Mouse (Mus musculus) urinary bladder, postnatal 10 days (tissue): Measurements from ENCODE around the gene Coro2a.
"Not testable (repeated sequence)": the region's sequence is repeated elsewhere in the genome, so short reads cannot be mapped to it uniquely, and the experiment has no call there.

Source experiments
- DNase-seq: peaks from one replicate; pipeline ENCODE4 v3.0.0; 2022; ENCODE audit warnings: low spot score

Gene Coro2a

GRCm38 (mm10) chr4:46584536-46584935 is 17.5 kb downstream of the Coro2a start:
- not testable (repeated sequence) for DNase-seq

GRCm38 (mm10) chr4:46584084-46584483 is 17.9 kb downstream of the Coro2a start:
- not testable (repeated sequence) for DNase-seq

- not testable (repeated sequence) for DNase-seq
Observed at GRCm38 (mm10) chr4:46582024-46582423, 20.0 kb downstream of the Coro2a start.

- DNase-seq: not testable (repeated sequence)
Observed at GRCm38 (mm10) chr4:46581577-46581976, 20.4 kb downstream of the Coro2a start.

- not testable (repeated sequence) for DNase-seq
Observed at GRCm38 (mm10) chr4:46580799-46581243, 21.2 kb downstream of the Coro2a start.

- DNase-seq: not testable (repeated sequence)
Observed at GRCm38 (mm10) chr4:46578796-46579346, 23.1 kb downstream of the Coro2a start.

GRCm38 (mm10) chr4:46578228-46578627 is 23.8 kb downstream of the Coro2a start:
- DNase-seq: no peak

GRCm38 (mm10) chr4:46575509-46576284 is 26.3 kb downstream of the Coro2a start:
- DNase-seq: not testable (repeated sequence)

GRCm38 (mm10) chr4:46574841-46575240 is 27.2 kb downstream of the Coro2a start:
- no peak for DNase-seq

- no peak for DNase-seq
Observed at GRCm38 (mm10) chr4:46574024-46574753, 27.8 kb downstream of the Coro2a start.

- DNase-seq: no peak
Observed at GRCm38 (mm10) chr4:46572616-46573015, 29.4 kb downstream of the Coro2a start.

- DNase-seq: no peak
Observed at GRCm38 (mm10) chr4:46571744-46572143, 30.3 kb downstream of the Coro2a start.

GRCm38 (mm10) chr4:46569671-46570070 is 32.3 kb downstream of the Coro2a start:
- no peak for DNase-seq

GRCm38 (mm10) chr4:46568169-46568568 is 33.8 kb downstream of the Coro2a start:
- no peak for DNase-seq

- no peak for DNase-seq
Observed at GRCm38 (mm10) chr4:46566931-46567671, 34.9 kb downstream of the Coro2a start.

GRCm38 (mm10) chr4:46565393-46565955 is 36.5 kb downstream of the Coro2a start:
- no peak for DNase-seq

GRCm38 (mm10) chr4:46564247-46564646 is 37.8 kb downstream of the Coro2a start:
- DNase-seq: no peak

- peak; percentile 22 for DNase-seq
Observed at GRCm38 (mm10) chr4:46563847-46564246, 38.2 kb downstream of the Coro2a start.

GRCm38 (mm10) chr4:46562841-46563240 is 39.2 kb downstream of the Coro2a start:
- DNase-seq: no peak

- no peak for DNase-seq
Observed at GRCm38 (mm10) chr4:46562037-46562436, 40.0 kb downstream of the Coro2a start.

- no peak for DNase-seq
Observed at GRCm38 (mm10) chr4:46560069-46560705, 41.8 kb downstream of the Coro2a start.
